Mouse (Mus musculus): ENCODE measurements at regions not wholly inside any gene's neighbourhood (a gene's known extent, or its start where the extent isn't known, plus 50 kb on each side); places are given as distances from the start of the nearest gene placed in this dataset.

GRCm38 (mm10) chr3:70126212-70126611 is 118.8 kb downstream of the Otol1 start:
- TF ChIP-seq CTCF (IDR thresholded peaks at IDR 0.05; ENCODE audit: low read depth) (no peak), EP300 (IDR thresholded peaks at IDR 0.05; ENCODE audit: low read depth) (no peak)

Measured in heart, postnatal 0 days (tissue).